12 mouse cellular contexts compared by ENCODE assay signal in the genomic region with DNA sequence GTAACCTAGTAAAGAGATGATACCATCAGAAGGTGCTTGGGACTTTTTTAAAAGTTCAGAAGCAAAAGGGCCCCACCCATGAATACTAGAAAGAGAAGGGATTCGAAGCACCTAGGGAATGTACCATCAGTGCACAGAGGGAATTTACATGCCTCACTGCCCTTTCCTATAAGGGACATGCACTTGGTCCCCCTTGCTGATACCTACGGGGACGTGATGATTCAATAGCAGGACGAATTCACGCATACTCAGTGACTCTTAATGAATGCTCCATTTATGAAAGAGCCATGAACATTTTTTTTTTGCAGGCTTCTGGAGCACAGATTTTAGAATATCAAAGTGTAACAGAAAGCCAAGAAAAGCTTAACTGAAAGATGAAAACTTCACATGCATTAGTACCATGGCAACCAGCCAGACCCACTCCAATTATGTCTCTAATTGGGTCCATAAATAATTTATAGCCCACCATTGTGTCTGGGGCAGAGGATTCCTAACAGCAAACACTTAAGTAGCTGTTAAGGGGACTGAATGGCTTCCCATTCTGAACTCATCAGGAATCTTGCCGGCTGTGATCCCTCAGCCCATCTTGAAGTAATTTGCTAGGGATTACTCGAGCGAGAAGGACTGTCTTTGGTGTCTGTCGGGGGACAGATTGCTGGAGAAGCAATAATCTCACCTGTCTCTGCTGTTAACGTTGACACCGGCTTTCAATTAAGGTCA. TPM values are rescaled to one million over a fixed set of nuclear protein-coding genes. Genes with fewer than 3 reads are reported as not detected.
DNase-seq lines count a peak whose midpoint lies in the region; ATAC-seq and TF ChIP-seq lines count a peak whose summit lies in the region.
"Had no signal": no experiment of that assay in that cellular context is flagged by ENCODE, and none has a peak within 500 bp of the region (broad histone marks: within the 10 kb centered on the region; RNA-seq: fewer than 3 reads in every experiment).

No protein-coding gene starts in this region.

- no peak overlapping the region for H3K27ac ChIP-seq in kidney, adult 2 months (ENCODE audit: insufficient read depth, low read depth, low read length)
- H3K27ac ChIP-seq in embryonic facial prominence, embryonic 10.5 days (replicated peaks) = no peak overlapping the region
- peak overlapping the region; percentile 45 for H3K27ac ChIP-seq in hindbrain, embryonic 12.5 days
- peak overlapping the region; percentile 58 for H3K27ac ChIP-seq in midbrain, embryonic 14.5 days (replicated peaks; ENCODE audit: low read depth, low read length)
- H3K27ac ChIP-seq in gastrocnemius, adult 2 months = no peak overlapping the region

- no peaks in the 10 kb centered on the region for H3K27me3 ChIP-seq in kidney, adult 2 months (replicated peaks; ENCODE audit: control insufficient read depth, insufficient read depth, low read length)
- no peaks in the 10 kb centered on the region for H3K27me3 ChIP-seq in embryonic facial prominence, embryonic 10.5 days (replicated peaks; ENCODE audit: low read depth, poor library complexity, severe bottlenecking)
- H3K27me3 ChIP-seq in hindbrain, embryonic 12.5 days = no peaks in the 10 kb centered on the region
- no peaks in the 10 kb centered on the region for H3K27me3 ChIP-seq in midbrain, embryonic 14.5 days (ENCODE audit: control insufficient read depth, insufficient read depth, low read length)

- no peaks in the 10 kb centered on the region for H3K4me1 ChIP-seq in kidney, adult 2 months (ENCODE audit: control insufficient read depth, insufficient read depth, low read length)
- H3K4me1 ChIP-seq in embryonic facial prominence, embryonic 10.5 days = peaks cover 28% of the 10 kb centered on the region
- peaks cover 23% of the 10 kb centered on the region for H3K4me1 ChIP-seq in hindbrain, embryonic 12.5 days
- H3K4me1 ChIP-seq in midbrain, embryonic 14.5 days (ENCODE audit: control insufficient read depth, insufficient read depth, low read length) = peaks cover 21% of the 10 kb centered on the region

- DNase-seq in kidney, postnatal 10 days = peak; percentile 53
- no peak for DNase-seq in kidney, adult 2 months
- DNase-seq in embryonic facial prominence, embryonic 10.5 days (ENCODE audit: low spot score) = peak; percentile 31
- DNase-seq in midbrain, embryonic 14.5 days = peak; percentile 81
- no peak for DNase-seq in gastrocnemius, adult 2 months
- DNase-seq in gastrocnemius, postnatal 10 days = no peak
- DNase-seq in frontal cortex, postnatal 36 days (ENCODE audit: low spot score in 2 of 2) = no peak
- DNase-seq: gastrocnemius, postnatal 36 days; lung, postnatal 14 days had no signal

- TF ChIP-seq POLR2A in kidney, adult 2 months (IDR thresholded peaks at IDR 0.05; ENCODE audit: low read depth, low read length) = no peak

- H3K36me3 ChIP-seq in kidney, adult 2 months (ENCODE audit: control insufficient read depth, insufficient read depth, low read length) = no peaks in the 10 kb centered on the region
- H3K36me3 ChIP-seq in embryonic facial prominence, embryonic 10.5 days (replicated peaks) = no peaks in the 10 kb centered on the region
- H3K36me3 ChIP-seq in hindbrain, embryonic 12.5 days = no peaks in the 10 kb centered on the region
- H3K36me3 ChIP-seq in midbrain, embryonic 14.5 days (ENCODE audit: control insufficient read depth, insufficient read depth, low read length) = no peaks in the 10 kb centered on the region

- no peaks in the 10 kb centered on the region for H3K9me3 ChIP-seq in embryonic facial prominence, embryonic 10.5 days
- H3K9me3 ChIP-seq in hindbrain, embryonic 12.5 days (replicated peaks) = no peaks in the 10 kb centered on the region
- no peaks in the 10 kb centered on the region for H3K9me3 ChIP-seq in midbrain, embryonic 14.5 days (ENCODE audit: control insufficient read depth, low read length)

- peak; percentile 67 for ATAC-seq in hindbrain, embryonic 12.5 days (ENCODE audit: low FRiP score)
- peak; percentile 81 for ATAC-seq in midbrain, embryonic 14.5 days (ENCODE audit: low FRiP score, low TSS enrichment)

- no peak for TF ChIP-seq CTCF in kidney, adult 2 months (conservative IDR thresholded peaks at IDR 0.05; ENCODE audit: insufficient read depth, insufficient read length, low read depth, low read length)
- no peak for TF ChIP-seq CTCF in gastrocnemius, adult 2 months (IDR thresholded peaks at IDR 0.05)

- 18% methylated on average over 11 of the region's 11 CpGs for WGBS in kidney, adult 2 months
- WGBS in embryonic facial prominence, embryonic 10.5 days = 42% methylated on average over 11 of the region's 11 CpGs
- 24% methylated on average over 11 of the region's 11 CpGs for WGBS in hindbrain, embryonic 12.5 days
- WGBS in midbrain, embryonic 14.5 days = 9% methylated on average over 11 of the region's 11 CpGs

- intact Hi-C loops in gastrocnemius, adult 2 months (cut with DNase I) = no loop called here

- H3K4me3 ChIP-seq in kidney, adult 2 months (ENCODE audit: insufficient read depth, low read depth, low read length) = no peak overlapping the region
- H3K4me3 ChIP-seq in embryonic facial prominence, embryonic 10.5 days = no peak overlapping the region
- H3K4me3 ChIP-seq in hindbrain, embryonic 12.5 days = no peak overlapping the region
- no peak overlapping the region for H3K4me3 ChIP-seq in midbrain, embryonic 14.5 days (replicated peaks; ENCODE audit: low read depth, low read length)
- H3K4me3 ChIP-seq in gastrocnemius, adult 2 months = no peak overlapping the region

- no peak overlapping the region for H3K4me2 ChIP-seq in hindbrain, embryonic 12.5 days (replicated peaks)
- H3K4me2 ChIP-seq in midbrain, embryonic 14.5 days (ENCODE audit: low read length) = peak overlapping the region; percentile 18; the same call in 1 of the 2 replicates

- no peak overlapping the region for H3K9ac ChIP-seq in hindbrain, embryonic 12.5 days
- H3K9ac ChIP-seq in midbrain, embryonic 14.5 days (replicated peaks; ENCODE audit: low read length) = no peak overlapping the region

RNA-seq across cellular contexts. Expression of a gene that starts 59.4 kb away (rescaled TPM):
- polyA plus RNA-seq in kidney, adult 2 months (2012; rRNA removed) = not detected in 2 replicates
- polyA plus RNA-seq in embryonic facial prominence, embryonic 10.5 days (2016; fragmentation: Nextera tagmentation; extraction: Ambion mirVana) = 1.3 and 1.7 TPM in 2 replicates
- polyA plus RNA-seq in hindbrain, embryonic 12.5 days (2016; fragmentation: Nextera tagmentation; extraction: Ambion mirVana) = 1.1 and 1.4 TPM in 2 replicates
- 2.9 and 5.2 TPM in 2 replicates for polyA plus RNA-seq in midbrain, embryonic 14.5 days (2014; fragmentation: Nextera tagmentation; extraction: Ambion mirVana)
- total RNA-seq in gastrocnemius, adult 2 months (2021) = not detected
- not detected for total RNA-seq in gastrocnemius, postnatal 10 days (2021)
- total RNA-seq: hematopoietic stem cell, adult 5-6 weeks had no signal
- polyA plus RNA-seq: C2C12 had no signal

Comparison
In these comparisons a context has a peak if more than half of its experiments do, and no peak if none do; other contexts are left out.
1. DNase-seq: peak in kidney, postnatal 10 days (single experiment), embryonic facial prominence, embryonic 10.5 days (single experiment) and midbrain, embryonic 14.5 days (single experiment); none in kidney, adult 2 months (single experiment), gastrocnemius, adult 2 months (single experiment), gastrocnemius, postnatal 10 days (single experiment) and frontal cortex, postnatal 36 days (0 of 2).
2. H3K27ac ChIP-seq: peak in hindbrain, embryonic 12.5 days (single experiment) and midbrain, embryonic 14.5 days (single experiment); none in kidney, adult 2 months (single experiment), embryonic facial prominence, embryonic 10.5 days (single experiment) and gastrocnemius, adult 2 months (single experiment).